Mouse (Mus musculus) frontal cortex, postnatal 14 days (tissue): ENCODE results near the gene Gm17455.

Experiments used
- DNase-seq, 2 experiments: peaks; one replicate each; pipeline ENCODE4 v3.0.0; 2022; ENCODE audit warnings: low spot score in 2 of 2

Gene Gm17455

GRCm38 (mm10) chr10:60399449-60399848 lies at the start of gene Gm17455:
Gene Gm17455, plus strand, starts transcription at chr10:60399726.
- DNase-seq: no peak

- DNase-seq: no peak
Observed at GRCm38 (mm10) chr10:60350077-60350804, 49.3 kb upstream of the Gm17455 start.

- peak in 1 of 2 experiments; percentile 60 for DNase-seq
Observed at GRCm38 (mm10) chr10:60350805-60351167, 48.7 kb upstream of the Gm17455 start.

GRCm38 (mm10) chr10:60351248-60351647 lies 48.3 kb upstream of the Gm17455 start:
- DNase-seq: no peak

- no peak for DNase-seq
Observed at GRCm38 (mm10) chr10:60351761-60352455, 47.6 kb upstream of the Gm17455 start.

GRCm38 (mm10) chr10:60353241-60354002 lies 46.1 kb upstream of the Gm17455 start:
- DNase-seq: no peak

GRCm38 (mm10) chr10:60354003-60354325 lies 45.6 kb upstream of the Gm17455 start:
- DNase-seq: no peak

GRCm38 (mm10) chr10:60354881-60355677 lies 44.4 kb upstream of the Gm17455 start:
- no peak for DNase-seq

- no peak for DNase-seq
Observed at GRCm38 (mm10) chr10:60357441-60357840, 42.1 kb upstream of the Gm17455 start.

- DNase-seq: no peak
Observed at GRCm38 (mm10) chr10:60357901-60358300, 41.6 kb upstream of the Gm17455 start.

GRCm38 (mm10) chr10:60358776-60359175 lies 40.8 kb upstream of the Gm17455 start:
- no peak for DNase-seq

GRCm38 (mm10) chr10:60361615-60362309 lies 37.8 kb upstream of the Gm17455 start:
- no peak for DNase-seq

GRCm38 (mm10) chr10:60362310-60362628 lies 37.3 kb upstream of the Gm17455 start:
- DNase-seq: no peak

GRCm38 (mm10) chr10:60363426-60363825 lies 36.1 kb upstream of the Gm17455 start:
- no peak for DNase-seq

- no peak for DNase-seq
Observed at GRCm38 (mm10) chr10:60367145-60367544, 32.4 kb upstream of the Gm17455 start.

- no peak for DNase-seq
Observed at GRCm38 (mm10) chr10:60367904-60368303, 31.6 kb upstream of the Gm17455 start.

- no peak for DNase-seq
Observed at GRCm38 (mm10) chr10:60369405-60369804, 30.1 kb upstream of the Gm17455 start.

- no peak for DNase-seq
Observed at GRCm38 (mm10) chr10:60370098-60370497, 29.4 kb upstream of the Gm17455 start.

GRCm38 (mm10) chr10:60370601-60371061 lies 28.9 kb upstream of the Gm17455 start:
- no peak for DNase-seq

GRCm38 (mm10) chr10:60371596-60372386 lies 27.7 kb upstream of the Gm17455 start:
- no peak for DNase-seq
